8 mouse cellular contexts compared by ENCODE assay signal in the genomic region with DNA sequence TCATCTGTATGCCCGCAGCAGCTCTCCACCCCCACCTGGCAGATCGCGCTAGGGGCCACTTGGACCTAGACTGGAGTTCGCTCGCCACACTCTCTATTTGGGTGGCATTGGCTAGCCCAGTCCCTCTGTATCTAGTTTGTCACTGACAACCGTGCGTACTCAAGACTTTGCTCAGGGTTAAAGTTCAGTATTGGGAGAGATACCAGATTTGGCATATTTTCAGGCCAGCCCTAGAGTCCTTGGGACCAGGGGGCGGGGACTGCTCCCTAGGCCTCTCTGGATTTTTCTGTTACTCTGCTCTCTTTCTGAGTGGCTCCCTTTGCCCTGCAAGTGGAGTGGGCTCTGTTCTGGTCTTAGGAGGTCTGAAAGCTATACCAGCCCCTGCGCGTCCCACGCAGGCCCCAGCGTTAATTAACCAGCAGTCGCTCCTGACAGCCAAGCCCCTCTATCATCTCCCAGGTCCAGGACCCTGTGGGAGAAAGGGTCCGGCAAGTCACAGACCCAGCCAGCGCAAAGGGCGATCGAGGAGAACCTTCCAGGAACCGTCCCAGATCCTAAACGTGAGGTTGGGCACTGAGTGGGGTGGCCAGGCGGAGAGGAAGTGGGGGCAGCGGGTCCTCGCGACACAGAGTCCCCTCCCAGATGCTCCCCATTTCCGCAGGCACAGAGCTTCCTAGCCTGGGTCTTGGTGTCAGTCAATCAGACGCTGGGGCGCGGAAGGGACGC. TPM values are rescaled to one million over a fixed set of nuclear protein-coding genes. Genes with fewer than 3 reads are reported as not detected.
A peak's percentile ranks its signal among the peaks of the same experiment; 100 is the strongest.
DNase-seq lines count a peak whose midpoint lies in the region; ATAC-seq and TF ChIP-seq lines count a peak whose summit lies in the region.

Gene 1600014C10Rik (plus strand): TSS at position 256 of the 726 bp plus-strand sequence.

- H3K27me3 ChIP-seq in spleen, adult 2 months (ENCODE audit: control insufficient read depth, insufficient read depth, low read length) = no peaks in the 10 kb centered on the region
- H3K27me3 ChIP-seq in hindbrain, embryonic 16.5 days (replicated peaks; ENCODE audit: control insufficient read depth, insufficient read depth, low read length) = no peaks in the 10 kb centered on the region
- H3K27me3 ChIP-seq in limb, embryonic 12.5 days = no peaks in the 10 kb centered on the region
- no peaks in the 10 kb centered on the region for H3K27me3 ChIP-seq in midbrain, embryonic 16.5 days (ENCODE audit: control insufficient read depth, insufficient read depth, low read depth, low read length)

- no peak for TF ChIP-seq POLR2A in spleen, adult 2 months (IDR thresholded peaks at IDR 0.05; ENCODE audit: low read depth, low read length)

- H3K9me3 ChIP-seq in hindbrain, embryonic 16.5 days (ENCODE audit: control insufficient read depth, low read length) = no peaks in the 10 kb centered on the region
- no peaks in the 10 kb centered on the region for H3K9me3 ChIP-seq in limb, embryonic 12.5 days
- no peaks in the 10 kb centered on the region for H3K9me3 ChIP-seq in midbrain, embryonic 16.5 days (replicated peaks; ENCODE audit: control insufficient read depth, low read length, poor library complexity, severe bottlenecking)

- peak within 1 kb of the TSS; percentile 96 for H3K27ac ChIP-seq in spleen, adult 2 months (ENCODE audit: insufficient read depth, low read length)
- peak within 1 kb of the TSS; percentile 90 for H3K27ac ChIP-seq in hindbrain, embryonic 16.5 days (ENCODE audit: low read depth, low read length)
- peak within 1 kb of the TSS; percentile 86 for H3K27ac ChIP-seq in limb, embryonic 12.5 days
- peak within 1 kb of the TSS; percentile 92 for H3K27ac ChIP-seq in midbrain, embryonic 16.5 days (ENCODE audit: low read length)

- H3K4me1 ChIP-seq in spleen, adult 2 months (ENCODE audit: control insufficient read depth, insufficient read depth, insufficient read length) = peaks cover 20% of the 10 kb centered on the region
- peaks cover 15% of the 10 kb centered on the region for H3K4me1 ChIP-seq in hindbrain, embryonic 16.5 days (ENCODE audit: control insufficient read depth, insufficient read depth, low read depth, low read length)
- H3K4me1 ChIP-seq in limb, embryonic 12.5 days (replicated peaks) = peaks cover 15% of the 10 kb centered on the region
- H3K4me1 ChIP-seq in midbrain, embryonic 16.5 days (ENCODE audit: control insufficient read depth, insufficient read depth, low read length) = peaks cover 14% of the 10 kb centered on the region

- intact Hi-C loops in gastrocnemius, postnatal 14 days (cut with DNase I; ENCODE audit: low total_unique reads) = loop anchor here (5.0 kb wide), 1 partner anchor 84 kb away; no protein-coding TSS in a partner anchor

- peak within 1 kb of the TSS; percentile 80 for H3K9ac ChIP-seq in hindbrain, embryonic 16.5 days (ENCODE audit: low read depth, low read length)
- H3K9ac ChIP-seq in limb, embryonic 12.5 days (replicated peaks) = peak within 1 kb of the TSS; percentile 74
- H3K9ac ChIP-seq in midbrain, embryonic 16.5 days (ENCODE audit: low read depth, low read length) = peak within 1 kb of the TSS; percentile 81

- 9% methylated on average over 28 of the region's 28 CpGs for WGBS in spleen, adult 2 months
- 4% methylated on average over 28 of the region's 28 CpGs for WGBS in hindbrain, embryonic 16.5 days
- WGBS in limb, embryonic 12.5 days = 4% methylated on average over 28 of the region's 28 CpGs
- WGBS in midbrain, embryonic 16.5 days = 4% methylated on average over 28 of the region's 28 CpGs

- peak within 1 kb of the TSS; percentile 87 for H3K4me2 ChIP-seq in hindbrain, embryonic 16.5 days (ENCODE audit: low read length)
- peak within 1 kb of the TSS; percentile 92 for H3K4me2 ChIP-seq in limb, embryonic 12.5 days
- H3K4me2 ChIP-seq in midbrain, embryonic 16.5 days (ENCODE audit: low read length) = peak within 1 kb of the TSS; percentile 91

- peak within 1 kb of the TSS; percentile 82 for H3K4me3 ChIP-seq in spleen, adult 2 months (ENCODE audit: extremely low read depth, insufficient read depth, insufficient read length)
- H3K4me3 ChIP-seq in hindbrain, embryonic 16.5 days (ENCODE audit: low read length) = peak within 1 kb of the TSS; percentile 66
- peak within 1 kb of the TSS; percentile 61 for H3K4me3 ChIP-seq in limb, embryonic 12.5 days (replicated peaks)
- peak within 1 kb of the TSS; percentile 56 for H3K4me3 ChIP-seq in midbrain, embryonic 16.5 days (ENCODE audit: low read depth, low read length)

- peak; percentile 18; the same call in 1 of the 2 replicates for ATAC-seq in hindbrain, embryonic 16.5 days
- ATAC-seq in limb, embryonic 12.5 days (ENCODE audit: insufficient number of reproducible peaks, insufficient read depth, low FRiP score, low TSS enrichment, low read depth) = peak; percentile 46
- peak; percentile 37 for ATAC-seq in midbrain, embryonic 16.5 days

- no peaks in the 10 kb centered on the region for H3K36me3 ChIP-seq in spleen, adult 2 months (ENCODE audit: control insufficient read depth, insufficient read depth, low read length)
- no peaks in the 10 kb centered on the region for H3K36me3 ChIP-seq in hindbrain, embryonic 16.5 days (ENCODE audit: control insufficient read depth, insufficient read depth, low read length)
- no peaks in the 10 kb centered on the region for H3K36me3 ChIP-seq in limb, embryonic 12.5 days
- no peaks in the 10 kb centered on the region for H3K36me3 ChIP-seq in midbrain, embryonic 16.5 days (ENCODE audit: control insufficient read depth, insufficient read depth, low read length)

- no peak for TF ChIP-seq CTCF in spleen, adult 2 months (IDR thresholded peaks at IDR 0.05; ENCODE audit: extremely low read depth, insufficient read depth, insufficient read length, insufficient replicate concordance)

- DNase-seq in spleen, adult 2 months (ENCODE audit: low read depth in 1 of 2, low spot score in 2 of 2) = peak in 1 of 2 experiments; percentile 30
- DNase-seq in spleen, postnatal 14 days (ENCODE audit: low spot score in 2 of 2) = no peak
- peak; percentile 62 for DNase-seq in c-Kit-positive CD71-positive TER-119-positive erythroid progenitor cells, embryonic 14.5 days (ENCODE audit: low spot score)
- DNase-seq in gastrocnemius, postnatal 14 days = peak; percentile 29
- no peak for DNase-seq in cerebellum, adult 8-10 months

RNA-seq across cellular contexts. Expression of gene 1600014C10Rik, which starts in this region (rescaled TPM):
- 14.1 and 19.5 TPM in 2 replicates for polyA plus RNA-seq in spleen, adult 2 months (2012; rRNA removed)
- 10 to 100 TPM; 15.8 to 17.9 TPM for total RNA-seq in gastrocnemius, postnatal 14 days (2021)
- 32.7 and 33.7 TPM in 2 replicates for polyA plus RNA-seq in hindbrain, embryonic 16.5 days (2015; fragmentation: Nextera tagmentation; extraction: Ambion mirVana)
- polyA plus RNA-seq in limb, embryonic 12.5 days (2016; fragmentation: Nextera tagmentation; extraction: Ambion mirVana) = 15.1 and 15.6 TPM in 2 replicates
- 33.4 and 36.2 TPM in 2 replicates for polyA plus RNA-seq in midbrain, embryonic 16.5 days (2015; fragmentation: Nextera tagmentation; extraction: Ambion mirVana)

Comparison
In these comparisons a context has a peak if more than half of its experiments do, and no peak if none do; other contexts are left out.
1. DNase-seq: peak in c-Kit-positive CD71-positive TER-119-positive erythroid progenitor cells, embryonic 14.5 days (single experiment) and gastrocnemius, postnatal 14 days (single experiment); none in spleen, postnatal 14 days (0 of 2) and cerebellum, adult 8-10 months (single experiment).
2. Peak in every context shown above with its lines, with median percentiles within 50 percentile points of each other: H3K27ac ChIP-seq, H3K4me3 ChIP-seq, ATAC-seq, H3K4me2 ChIP-seq and H3K9ac ChIP-seq.